Mouse (Mus musculus): ENCODE measurements around the gene Lpar3. TPM values are rescaled to one million over a fixed set of nuclear protein-coding genes. Genes with fewer than 3 reads are reported as not detected.

The Lpar3 gene
- total RNA-seq, 2 experiments from 2014 or later: 0.21 to 0.95 TPM

- DNase-seq: no peak
These were observed 90.4 kb downstream of the Lpar3 start for GRCm38 (mm10) chr3:146311121-146311538.

- DNase-seq: no peak
These were observed 94.7 kb downstream of the Lpar3 start for GRCm38 (mm10) chr3:146315414-146315813.

- DNase-seq: no peak
These were observed 95.5 kb downstream of the Lpar3 start for GRCm38 (mm10) chr3:146316293-146316692.

GRCm38 (mm10) chr3:146317366-146317765 lies 96.6 kb downstream of the Lpar3 start:
- no peak for DNase-seq

- DNase-seq: no peak
These were observed 97.1 kb downstream of the Lpar3 start for GRCm38 (mm10) chr3:146317911-146318310.

- no peak for DNase-seq
These were observed 97.8 kb downstream of the Lpar3 start for GRCm38 (mm10) chr3:146318520-146318938.

GRCm38 (mm10) chr3:146318987-146319386 lies 98.2 kb downstream of the Lpar3 start:
- no peak for DNase-seq

GRCm38 (mm10) chr3:146319503-146319902 lies 98.7 kb downstream of the Lpar3 start:
- DNase-seq: no peak

- DNase-seq: no peak
These were observed 104.2 kb downstream of the Lpar3 start for GRCm38 (mm10) chr3:146324949-146325348.

- DNase-seq: no peak
These were observed 106.2 kb downstream of the Lpar3 start for GRCm38 (mm10) chr3:146326743-146327536.

GRCm38 (mm10) chr3:146327537-146328255 lies 106.9 kb downstream of the Lpar3 start:
- peak; percentile 46 for DNase-seq

GRCm38 (mm10) chr3:146328749-146329148 lies 108.0 kb downstream of the Lpar3 start:
- DNase-seq: no peak

GRCm38 (mm10) chr3:146331819-146332218 lies 111.1 kb downstream of the Lpar3 start:
- DNase-seq: no peak

GRCm38 (mm10) chr3:146333270-146333669 lies 112.5 kb downstream of the Lpar3 start:
- DNase-seq: no peak

- DNase-seq: no peak
These were observed 113.3 kb downstream of the Lpar3 start for GRCm38 (mm10) chr3:146334070-146334469.

Other genes starting within 250 kb of the Lpar3 start
- gene Syde2, start 233.1 kb upstream of the Lpar3 start, total RNA-seq (2021): 1 to 10 TPM; 2.5 to 2.6 TPM
- gene Wdr63, start 112.8 kb upstream of the Lpar3 start, total RNA-seq (2021): not detected
- not detected for gene Mcoln3, start 103.5 kb upstream of the Lpar3 start, total RNA-seq (2021)
- under 1 TPM; 0.14 to 0.54 TPM for gene Mcoln2, start 71.1 kb upstream of the Lpar3 start, total RNA-seq (2021)
- 10 to 100 TPM; 16.2 to 17.5 TPM for gene Ssx2ip, start 183.7 kb downstream of the Lpar3 start, total RNA-seq (2021)
- gene Ctbs, start 228.8 kb downstream of the Lpar3 start, total RNA-seq (2021): 1 to 10 TPM; 6.5 to 7.4 TPM

All from gastrocnemius, postnatal 10 days (tissue).